Mouse (Mus musculus) heart, embryonic 12.5 days (tissue): ENCODE measurements around the gene 4931414P19Rik. TPM values are rescaled to one million over a fixed set of nuclear protein-coding genes. Genes with fewer than 3 reads are reported as not detected.

ENCODE experiments used
- ATAC-seq: fragments of 200-750 bp; cut with Nextera tagmentation; 2 replicates; pipeline ENCODE4 v1.8.0; 2017; ENCODE audit warnings: moderate TSS enrichment, moderate library complexity; ENCODE audit not compliant: insufficient number of reproducible peaks, low FRiP score
- H3K27ac ChIP-seq: fragments of 300-500 bp; sonication (generic); 2 replicates; pipeline ENCODE4 v1.5.1; 2016; ENCODE audit warnings: mild to moderate bottlenecking, moderate library complexity; ENCODE audit not compliant: poor library complexity, severe bottlenecking
- H3K27me3 ChIP-seq: fragments of 300-500 bp; sonication (generic); replicated peaks from 2 replicates; pipeline ENCODE4 v1.6.1; 2016; ENCODE audit warnings: mild to moderate bottlenecking, moderate library complexity
- H3K36me3 ChIP-seq: fragments of 300-500 bp; sonication (generic); 2 replicates; pipeline ENCODE4 v1.6.1; 2016; ENCODE audit warnings: mild to moderate bottlenecking, moderate library complexity
- H3K4me1 ChIP-seq: fragments of 300-500 bp; sonication (generic); replicated peaks from 2 replicates; pipeline ENCODE4 v1.6.1; 2016; ENCODE audit warnings: mild to moderate bottlenecking
- H3K4me2 ChIP-seq: fragments of 300-500 bp; sonication (generic); 2 replicates; pipeline ENCODE4 v1.6.1; 2016; ENCODE audit warnings: mild to moderate bottlenecking, moderate library complexity
- H3K4me3 ChIP-seq: fragments of 300-500 bp; sonication (generic); 2 replicates; pipeline ENCODE4 v1.5.1; 2016; ENCODE audit warnings: mild to moderate bottlenecking
- H3K9ac ChIP-seq: fragments of 300-500 bp; sonication (generic); 2 replicates; pipeline ENCODE4 v1.6.1; 2016; ENCODE audit warnings: mild to moderate bottlenecking, moderate library complexity
- H3K9me3 ChIP-seq: fragments of 300-500 bp; sonication (generic); replicated peaks from 2 replicates; pipeline ENCODE4 v1.6.1; 2016; ENCODE audit warnings: mild to moderate bottlenecking, moderate library complexity
- WGBS: fragments of 180-500 bp; shearing (Covaris S2); methylation state at CpG from one replicate; pipeline ENCODE4 v1.1.7; 2016; 5-methylcytosine and 5-hydroxymethylcytosine counted together
- polyA plus RNA-seq: library from polyadenylated mRNA; unstranded; fragments of >200 nt; fragmentation: Nextera tagmentation; extraction: Ambion mirVana; gene quantifications from 2 replicates; pipeline ENCODE4 v1.2.1, GENCODE M21; 2016

4931414P19Rik gene
- polyA plus RNA-seq, 1 experiment from 2014 or later, result 6.4 TPM

GRCm38 (mm10) chr14:54572122-54572521 is 33.7 kb downstream of the 4931414P19Rik start:
- Histone ChIP-seq H3K4me1 (peaks cover 67% of the 10 kb centered on the region), H3K27me3 (no peaks in the 10 kb centered on the region), H3K9ac (peak overlapping the region; percentile 98), H3K4me3 (peak overlapping the region; percentile 91; the same call in 1 of the 2 replicates), H3K9me3 (no peaks in the 10 kb centered on the region), H3K4me2 (peak overlapping the region; percentile 91), H3K36me3 (peaks cover 52% of the 10 kb centered on the region), H3K27ac (peak overlapping the region; percentile 94)
- ATAC-seq, result no peak
- 53% methylated on average over 4 of the region's 4 CpGs for WGBS

- no peak for ATAC-seq
- Histone ChIP-seq H3K4me1 (peaks cover 60% of the 10 kb centered on the region), H3K36me3 (peaks cover 61% of the 10 kb centered on the region), H3K9ac (peak overlapping the region; percentile 56; the same call in 1 of the 2 replicates), H3K9me3 (no peaks in the 10 kb centered on the region), H3K4me3 (no peak overlapping the region), H3K27ac (peak overlapping the region; percentile 63), H3K27me3 (no peaks in the 10 kb centered on the region), H3K4me2 (peak overlapping the region; percentile 17)
- 46% methylated on average over 17 of the region's 17 CpGs for WGBS
Observed at GRCm38 (mm10) chr14:54569451-54570392, 36.1 kb downstream of the 4931414P19Rik start.

GRCm38 (mm10) chr14:54568694-54569414 is 36.9 kb downstream of the 4931414P19Rik start:
- Histone ChIP-seq H3K9me3 (no peaks in the 10 kb centered on the region), H3K4me1 (peaks cover 51% of the 10 kb centered on the region), H3K27ac (peak overlapping the region; percentile 63; the same call in 1 of the 2 replicates), H3K9ac (peak overlapping the region; percentile 56; the same call in 1 of the 2 replicates), H3K4me3 (no peak overlapping the region), H3K4me2 (peak overlapping the region; percentile 17; the same call in 1 of the 2 replicates), H3K27me3 (no peaks in the 10 kb centered on the region), H3K36me3 (peaks cover 57% of the 10 kb centered on the region)
- no peak for ATAC-seq
- 71% methylated on average over 15 of the region's 15 CpGs for WGBS

GRCm38 (mm10) chr14:54560527-54561242 is 45.1 kb downstream of the 4931414P19Rik start:
- no peak overlapping the region for H3K4me3 ChIP-seq

GRCm38 (mm10) chr14:54557330-54557729 is 48.5 kb downstream of the 4931414P19Rik start:
- no peaks in the 10 kb centered on the region for H3K36me3 ChIP-seq
- no peaks in the 10 kb centered on the region for H3K27me3 ChIP-seq
- ATAC-seq, result no peak
- H3K9me3 ChIP-seq, result no peaks in the 10 kb centered on the region
- H3K27ac ChIP-seq, result no peak overlapping the region
- 79% methylated on average over 8 of the region's 8 CpGs for WGBS
- no peak overlapping the region for H3K9ac ChIP-seq
- peaks cover 5% of the 10 kb centered on the region for H3K4me1 ChIP-seq
- no peak overlapping the region for H3K4me2 ChIP-seq
- no peak overlapping the region for H3K4me3 ChIP-seq

More at GRCm38 (mm10) chr14:54560527-54561242, 45.1 kb downstream of the 4931414P19Rik start:
- Histone ChIP-seq H3K27me3 (no peaks in the 10 kb centered on the region), H3K27ac (no peak overlapping the region), H3K36me3 (no peaks in the 10 kb centered on the region), H3K4me2 (no peak overlapping the region), H3K9ac (no peak overlapping the region), H3K9me3 (no peaks in the 10 kb centered on the region), H3K4me1 (no peaks in the 10 kb centered on the region)
- WGBS, result 77% methylated on average over 14 of the region's 14 CpGs
- no peak for ATAC-seq

- peak within 1 kb of the TSS; percentile 91 for H3K27ac ChIP-seq
- peak within 1 kb of the TSS; percentile 95 for H3K4me2 ChIP-seq
- peak; percentile 94 for ATAC-seq
- H3K9me3 ChIP-seq, result no peaks in the 10 kb centered on the region
- peaks cover 30% of the 10 kb centered on the region for H3K36me3 ChIP-seq
- WGBS, result under 1% methylated on average over 76 of the region's 76 CpGs
- peak within 1 kb of the TSS; percentile 69 for H3K4me3 ChIP-seq
- H3K9ac ChIP-seq, result peak within 1 kb of the TSS; percentile 87
- no peaks in the 10 kb centered on the region for H3K27me3 ChIP-seq
- H3K4me1 ChIP-seq, result peaks cover 5% of the 10 kb centered on the region
Observed at GRCm38 (mm10) chr14:54553975-54554769, 51.6 kb downstream of the 4931414P19Rik start, which contains the start of gene Haus4. Gene Haus4 (minus strand): TSS chr14:54554616.

GRCm38 (mm10) chr14:54553454-54553974 is 52.3 kb downstream of the 4931414P19Rik start:
- no peak for ATAC-seq
- H3K36me3 ChIP-seq, result peaks cover 36% of the 10 kb centered on the region

GRCm38 (mm10) chr14:54544703-54545102 is 61.1 kb downstream of the 4931414P19Rik start:
- H3K9me3 ChIP-seq, result no peaks in the 10 kb centered on the region
- no peak for ATAC-seq
- peaks cover 88% of the 10 kb centered on the region for H3K36me3 ChIP-seq
- no peaks in the 10 kb centered on the region for H3K27me3 ChIP-seq
- H3K9ac ChIP-seq, result no peak overlapping the region
- H3K4me2 ChIP-seq, result no peak overlapping the region
- WGBS, result 82% methylated on average over 5 of the region's 5 CpGs
- H3K4me3 ChIP-seq, result no peak overlapping the region
- H3K27ac ChIP-seq, result no peak overlapping the region
- 0 out of 2 replicates have a peak, but pooled peaks cover 4% of the 10 kb centered on the region for H3K4me1 ChIP-seq

More at GRCm38 (mm10) chr14:54553454-54553974, 52.3 kb downstream of the 4931414P19Rik start:
- Histone ChIP-seq H3K27ac (peak overlapping the region; percentile 91), H3K9me3 (no peaks in the 10 kb centered on the region), H3K9ac (peak overlapping the region; percentile 87), H3K4me1 (peaks cover 5% of the 10 kb centered on the region), H3K27me3 (no peaks in the 10 kb centered on the region), H3K4me3 (peak overlapping the region; percentile 69), H3K4me2 (peak overlapping the region; percentile 95)
- WGBS, result 6% methylated on average over 21 of the region's 21 CpGs

- ATAC-seq, result no peak
- no peak overlapping the region for H3K27ac ChIP-seq
- 58% methylated on average over 11 of the region's 11 CpGs for WGBS
Observed at GRCm38 (mm10) chr14:54540771-54541170, 65.0 kb downstream of the 4931414P19Rik start.

More at GRCm38 (mm10) chr14:54540771-54541170, 65.0 kb downstream of the 4931414P19Rik start:
- H3K27me3 ChIP-seq, result no peaks in the 10 kb centered on the region
- no peaks in the 10 kb centered on the region; the same call in 1 of the 2 replicates for H3K9me3 ChIP-seq
- H3K36me3 ChIP-seq, result peaks cover 50% of the 10 kb centered on the region
- 0 out of 2 replicates have a peak, but pooled peaks cover 4% of the 10 kb centered on the region for H3K4me1 ChIP-seq
- no peak overlapping the region for H3K4me2 ChIP-seq
- no peak overlapping the region for H3K4me3 ChIP-seq
- no peak overlapping the region for H3K9ac ChIP-seq
